Mouse (Mus musculus) MEL (cell line): ENCODE measurements around the gene Insl5. TPM values are rescaled to one million over a fixed set of nuclear protein-coding genes. Genes with fewer than 3 reads are reported as not detected.
A peak's percentile ranks its signal among the peaks of the same experiment; 100 is the strongest.

Source experiments
- DNase-seq: peaks from one replicate; pipeline ENCODE4 v3.0.0; 2011; ENCODE audit warnings: low read depth, low spot score
- H3K27ac ChIP-seq: 2 replicates; pipeline ENCODE4 v1.5.1; 2012; ENCODE audit warnings: low read depth, mild to moderate bottlenecking, control low read depth, low read length, moderate library complexity; ENCODE audit not compliant: control insufficient read depth
- H3K27me3 ChIP-seq, 2 experiments: fragments of 150-350 bp in 1 of 2; sonication (generic) in 1 of 2; 2 replicates each; pipeline ENCODE4 v1.6.1; 2012; ENCODE audit warnings: low read length in 2 of 2, mild to moderate bottlenecking in 2 of 2, improper control_type of control experiment in 1 of 2, moderate library complexity in 1 of 2; ENCODE audit not compliant: insufficient read depth in 2 of 2, control insufficient read depth in 1 of 2
- H3K36me3 ChIP-seq, 2 experiments: 2 replicates each; pipeline ENCODE4 v1.6.1; 2012 to 2014; ENCODE audit warnings: low read length in 2 of 2, improper control_type of control experiment in 1 of 2, inconsistent platforms in 1 of 2, mild to moderate bottlenecking in 1 of 2; ENCODE audit not compliant: insufficient read depth in 2 of 2, control insufficient read depth in 1 of 2
- H3K4me1 ChIP-seq, 2 experiments: fragments of 150-350 bp in 1 of 2; sonication (generic) in 1 of 2; 2 replicates each; pipeline ENCODE4 v1.6.1; 2012; ENCODE audit warnings: low read length in 2 of 2, improper control_type of control experiment in 1 of 2, mild to moderate bottlenecking in 1 of 2; ENCODE audit not compliant: insufficient read depth in 2 of 2, control insufficient read depth in 1 of 2
- H3K4me3 ChIP-seq, 2 experiments: fragments of 150-350 bp in 1 of 2; sonication (generic) in 1 of 2; 2 replicates each; pipeline ENCODE4 v1.5.1; 2012; ENCODE audit warnings: low read depth in 2 of 2, low read length in 2 of 2, mild to moderate bottlenecking in 2 of 2, moderate library complexity in 2 of 2, control low read depth in 1 of 2, improper control_type of control experiment in 1 of 2; ENCODE audit not compliant: control insufficient read depth in 1 of 2, insufficient read depth in 1 of 2
- H3K79me2 ChIP-seq: 2 replicates; pipeline ENCODE4 v1.6.1; 2012; ENCODE audit warnings: mild to moderate bottlenecking, low read length, moderate library complexity; ENCODE audit not compliant: control insufficient read depth, poor library complexity, insufficient read depth
- H3K9ac ChIP-seq: 2 replicates; pipeline ENCODE4 v1.6.1; 2012; ENCODE audit warnings: low read depth, mild to moderate bottlenecking, control low read depth, low read length, moderate library complexity; ENCODE audit not compliant: control insufficient read depth, poor library complexity, severe bottlenecking
- H3K9me3 ChIP-seq: fragments of 150-350 bp; sonication (generic); replicated peaks from 2 replicates; pipeline ENCODE4 v1.6.1; 2012; ENCODE audit warnings: mild to moderate bottlenecking, low read length, improper control_type of control experiment, moderate library complexity; ENCODE audit not compliant: insufficient read depth
- BHLHE40 ChIP-seq: IDR thresholded peaks from 2 replicates; pipeline ENCODE4 v1.6.1; 2012; ENCODE audit warnings: low read depth, mild to moderate bottlenecking, inconsistent platforms, low read length, improper control_type of control experiment, borderline replicate concordance
- ELF1 ChIP-seq: IDR thresholded peaks from 2 replicates; pipeline ENCODE4 v1.6.1; 2014; ENCODE audit warnings: low read depth, mild to moderate bottlenecking, inconsistent platforms, low read length, improper control_type of control experiment, moderate library complexity
- EP300 ChIP-seq, 2 experiments: IDR thresholded peaks; 2 replicates each; pipeline ENCODE4 v1.6.1; 2011; ENCODE audit warnings: improper control_type of control experiment in 2 of 2, low read length in 2 of 2, low read depth in 1 of 2, mild to moderate bottlenecking in 1 of 2
- GATA1 ChIP-seq: IDR thresholded peaks from 2 replicates; pipeline ENCODE4 v1.6.1; 2011; ENCODE audit warnings: low read depth, low read length, improper control_type of control experiment
- KAT2A ChIP-seq: conservative IDR thresholded peaks from 2 replicates; pipeline ENCODE4 v1.6.1; 2012; ENCODE audit warnings: low read depth, low read length, improper control_type of control experiment, inconsistent platforms
- MAX ChIP-seq: IDR thresholded peaks from 2 replicates; pipeline ENCODE4 v1.6.1; 2011; ENCODE audit warnings: low read length, improper control_type of control experiment
- MAZ ChIP-seq: IDR thresholded peaks from 2 replicates; pipeline ENCODE4 v1.6.1; 2012; ENCODE audit warnings: low read depth, mild to moderate bottlenecking, inconsistent platforms, low read length, improper control_type of control experiment
- NELFE ChIP-seq: IDR thresholded peaks from 2 replicates; pipeline ENCODE4 v1.6.1; 2011; ENCODE audit warnings: low read depth, low read length, improper control_type of control experiment
- NRF1 ChIP-seq: IDR thresholded peaks from 2 replicates; pipeline ENCODE4 v1.6.1; 2014; ENCODE audit warnings: low read depth, mild to moderate bottlenecking, inconsistent platforms, low read length, improper control_type of control experiment, moderate library complexity; ENCODE audit not compliant: poor library complexity, insufficient read depth, severe bottlenecking
- POLR2A ChIP-seq, 2 experiments: IDR thresholded peaks; 2 replicates each; pipeline ENCODE4 v1.6.1; 2011 to 2012; ENCODE audit warnings: low read length in 2 of 2, mild to moderate bottlenecking in 2 of 2, control low read depth in 1 of 2, improper control_type of control experiment in 1 of 2, low read depth in 1 of 2, moderate library complexity in 1 of 2; ENCODE audit not compliant: control insufficient read depth in 1 of 2, insufficient read depth in 1 of 2, poor library complexity in 1 of 2
- POLR2AphosphoS2 ChIP-seq: IDR thresholded peaks from 2 replicates; pipeline ENCODE4 v1.6.1; 2011; ENCODE audit warnings: low read length, improper control_type of control experiment
- POLR2AphosphoS5 ChIP-seq: IDR thresholded peaks from 2 replicates; pipeline ENCODE4 v1.6.1; 2012; ENCODE audit warnings: low read depth, borderline replicate concordance, mild to moderate bottlenecking, inconsistent platforms, low read length, moderate library complexity, mixed read lengths
- RAD21 ChIP-seq: IDR thresholded peaks from 2 replicates; pipeline ENCODE4 v1.6.1; 2011; ENCODE audit warnings: mild to moderate bottlenecking, low read depth, low read length, improper control_type of control experiment
- TAL1 ChIP-seq: IDR thresholded peaks from 2 replicates; pipeline ENCODE4 v1.6.1; 2012; ENCODE audit warnings: mild to moderate bottlenecking, inconsistent platforms, low read length, moderate library complexity, mixed read lengths
- USF1 ChIP-seq: IDR thresholded peaks from 2 replicates; pipeline ENCODE4 v1.6.1; 2014; ENCODE audit warnings: low read depth, mild to moderate bottlenecking, inconsistent platforms, low read length, improper control_type of control experiment, moderate library complexity
- USF2 ChIP-seq, 2 experiments: IDR thresholded peaks; 2 replicates each; pipeline ENCODE4 v1.6.1; 2011 to 2012; ENCODE audit warnings: improper control_type of control experiment in 2 of 2, low read length in 2 of 2, borderline replicate concordance in 1 of 2, inconsistent platforms in 1 of 2, low read depth in 1 of 2, mild to moderate bottlenecking in 1 of 2; ENCODE audit not compliant: insufficient read depth in 1 of 2
- ZC3H11A ChIP-seq: IDR thresholded peaks from 2 replicates; pipeline ENCODE4 v1.6.1; 2012; ENCODE audit warnings: low read depth, mild to moderate bottlenecking, inconsistent platforms, low read length, improper control_type of control experiment
- ZKSCAN1 ChIP-seq: IDR thresholded peaks from 2 replicates; pipeline ENCODE4 v1.6.1; 2012; ENCODE audit warnings: low read depth, mild to moderate bottlenecking, inconsistent platforms, low read length, improper control_type of control experiment, moderate library complexity
- ZMIZ1 ChIP-seq: IDR thresholded peaks from 2 replicates; pipeline ENCODE4 v1.6.1; 2012; ENCODE audit warnings: low read depth, mild to moderate bottlenecking, inconsistent platforms, low read length, improper control_type of control experiment, moderate library complexity
- polyA plus RNA-seq, 2 experiments: library from polyadenylated mRNA; stranded (reverse) in 1 of 2; unstranded in 1 of 2; fragments of >175 nt in 1 of 2; fragments of >200 nt in 1 of 2; gene quantifications; 2 replicates each; pipeline versions ENCODE4 v1.2.1 to v1.2.4; 2012; ENCODE audit warnings: low replicate concordance in 2 of 2, low read depth in 1 of 2; ENCODE audit not compliant: insufficient read length in 2 of 2, insufficient read depth in 1 of 2, missing spikeins in 1 of 2
- total RNA-seq: library from RNA; depleted of rRNA; stranded (reverse); fragments of 300-350 nt; gene quantifications from 2 replicates; pipeline ENCODE4 v1.2.3, GENCODE M21; 2012

Gene Insl5
- total and polyA plus RNA-seq, 3 experiments = not detected

- Histone ChIP-seq H3K36me3 (no peaks in the 10 kb centered on the region; a peak in 1 of 4 replicates), H3K9ac (no peak overlapping the region), H3K79me2 (no peaks in the 10 kb centered on the region), H3K27ac (no peak overlapping the region), H3K4me1 (no peaks in the 10 kb centered on the region; a peak in 1 of 4 replicates), H3K4me3 (peak overlapping the region in 1 of 2 experiments; percentile 11; a peak in 1 of 4 replicates), H3K9me3 (no peaks in the 10 kb centered on the region), H3K27me3 (0 out of 4 replicates have a peak, but pooled peaks cover 0 to 2% of the 10 kb centered on the region in 2 experiments)
- TF ChIP-seq USF2 (IDR thresholded peaks at IDR 0.05; ENCODE audit: borderline replicate concordance in 1 of 2, insufficient read depth in 1 of 2, low read depth in 1 of 2, low read length in 2 of 2) (peak in 1 of 2 experiments; percentile 50; a peak in 1 of 4 replicates), RAD21 (no peak), USF1 (peak; percentile 87), MAX (0 out of 2 replicates have a peak, but pooled peaks have one; percentile 37), MAZ (no peak)
- DNase-seq = peak; percentile 58
Observed at GRCm38 (mm10) chr4:102986173-102986572, 40.5 kb downstream of the Insl5 start.

DNA sequence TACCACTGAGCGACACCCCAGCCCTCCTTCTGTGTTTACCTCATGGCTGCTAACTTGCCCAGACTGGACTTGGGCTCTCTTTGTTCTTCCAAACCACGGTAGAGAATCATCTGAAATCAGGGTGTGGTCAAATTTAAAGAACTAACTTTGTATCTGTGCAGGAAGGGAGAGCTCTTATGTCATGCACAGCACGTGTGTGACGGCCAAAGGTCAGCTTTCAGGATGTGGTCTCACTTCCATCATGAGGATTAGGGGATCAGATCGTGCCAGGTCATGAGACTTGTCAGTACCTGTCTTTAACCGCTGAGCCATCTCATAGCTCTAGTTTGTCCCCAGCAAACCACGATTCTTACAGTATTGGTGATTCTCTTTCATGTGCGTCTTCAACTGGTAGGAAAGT is 44.9 kb downstream of the Insl5 start:
- TF ChIP-seq POLR2AphosphoS2 = no peak
- TF ChIP-seq BHLHE40 = no peak
- TF ChIP-seq NELFE = no peak
- TF ChIP-seq ZKSCAN1 = no peak
- TF ChIP-seq POLR2A (IDR thresholded peaks at IDR 0.05; ENCODE audit: control insufficient read depth in 1 of 2, insufficient read depth in 1 of 2, low read depth in 1 of 2, low read length in 2 of 2, poor library complexity in 1 of 2) = no peak
- TF ChIP-seq NRF1 = no peak
- TF ChIP-seq GATA1 = no peak
- no peak for TF ChIP-seq ELF1
- no peak for TF ChIP-seq EP300 (IDR thresholded peaks at IDR 0.05; ENCODE audit: low read depth in 1 of 2, low read length in 2 of 2)
- no peak for TF ChIP-seq KAT2A
- no peak for TF ChIP-seq USF2 (IDR thresholded peaks at IDR 0.05; ENCODE audit: borderline replicate concordance in 1 of 2, insufficient read depth in 1 of 2, low read depth in 1 of 2, low read length in 2 of 2)
- no peak for TF ChIP-seq POLR2AphosphoS5
- TF ChIP-seq TAL1 = no peak
- no peak for TF ChIP-seq ZC3H11A
- no peak for TF ChIP-seq ZMIZ1
- H3K36me3 ChIP-seq = no peaks in the 10 kb centered on the region; a peak in 1 of 4 replicates
- H3K27ac ChIP-seq = no peak overlapping the region
- H3K9me3 ChIP-seq = no peaks in the 10 kb centered on the region
- DNase-seq = no peak
- H3K79me2 ChIP-seq = no peaks in the 10 kb centered on the region
- no peaks in the 10 kb centered on the region; a peak in 1 of 4 replicates for H3K4me1 ChIP-seq
- H3K4me3 ChIP-seq = no peak overlapping the region
- H3K27me3 ChIP-seq = peaks cover 0 to 2% of the 10 kb centered on the region in 2 experiments; a peak in 1 of 4 replicates
- H3K9ac ChIP-seq = no peak overlapping the region
